Mouse (Mus musculus) limb, embryonic 15.5 days (tissue): Measurements from ENCODE around the gene Inka2. TPM values are rescaled to one million over a fixed set of nuclear protein-coding genes. Genes with fewer than 3 reads are reported as not detected.

Experiments used
- ATAC-seq: fragments of 200-750 bp; cut with Nextera tagmentation; 2 replicates; pipeline ENCODE4 v1.8.0; 2017; ENCODE audit warnings: low read depth, moderate TSS enrichment; ENCODE audit not compliant: insufficient number of reproducible peaks, low FRiP score, low TSS enrichment
- H3K27ac ChIP-seq: fragments of 300-500 bp; sonication (generic); 2 replicates; pipeline ENCODE4 v1.5.1; 2015; ENCODE audit warnings: moderate library complexity, mild to moderate bottlenecking, inconsistent platforms
- H3K27me3 ChIP-seq: fragments of 300-500 bp; sonication (generic); 2 replicates; pipeline ENCODE4 v1.6.1; 2015; ENCODE audit warnings: inconsistent platforms
- H3K36me3 ChIP-seq: fragments of 300-500 bp; sonication (generic); 2 replicates; pipeline ENCODE4 v1.6.1; 2015; ENCODE audit warnings: inconsistent platforms
- H3K4me1 ChIP-seq: fragments of 300-500 bp; sonication (generic); 2 replicates; pipeline ENCODE4 v1.6.1; 2015; ENCODE audit warnings: inconsistent platforms
- H3K4me2 ChIP-seq: fragments of 300-500 bp; sonication (generic); 2 replicates; pipeline ENCODE4 v1.6.1; 2015; ENCODE audit warnings: mild to moderate bottlenecking, inconsistent platforms
- H3K4me3 ChIP-seq: fragments of 300-500 bp; sonication (generic); 2 replicates; pipeline ENCODE4 v1.5.1; 2015; ENCODE audit warnings: mild to moderate bottlenecking, inconsistent platforms
- H3K9ac ChIP-seq: fragments of 300-500 bp; sonication (generic); 2 replicates; pipeline ENCODE4 v1.6.1; 2015; ENCODE audit warnings: inconsistent platforms
- H3K9me3 ChIP-seq: fragments of 300-500 bp; sonication (generic); 2 replicates; pipeline ENCODE4 v1.6.1; 2016; ENCODE audit warnings: inconsistent platforms
- WGBS: fragments of 180-500 bp; shearing (Covaris S2); methylation state at CpG from one replicate; pipeline ENCODE4 v1.1.7; 2015; 5-methylcytosine and 5-hydroxymethylcytosine counted together
- polyA plus RNA-seq: library from polyadenylated mRNA; unstranded; fragments of >200 nt; fragmentation: Nextera tagmentation; extraction: Ambion mirVana; gene quantifications from 2 replicates; pipeline ENCODE4 v1.2.1, GENCODE M21; 2015

The Inka2 gene
- polyA plus RNA-seq, 1 experiment from 2014 or later: 3.3 TPM

DNA sequence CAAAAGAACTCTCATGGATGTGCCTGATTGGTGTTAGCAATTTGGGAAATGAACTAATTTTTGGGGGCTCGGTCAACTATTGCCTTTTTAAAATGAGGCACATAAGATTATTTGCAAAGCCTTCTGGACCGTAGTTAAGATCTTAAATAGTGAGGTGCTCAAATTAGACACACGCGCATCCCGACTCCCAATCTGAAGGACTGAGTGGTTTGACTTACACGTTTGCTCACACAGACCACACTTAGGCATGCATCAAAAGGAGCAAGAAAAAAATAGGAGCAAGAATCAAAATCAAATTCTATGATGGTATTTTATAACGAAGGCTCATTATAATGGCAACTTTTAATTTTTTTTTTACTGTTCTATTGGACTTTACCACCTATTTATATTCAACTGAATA is 32.7 kb downstream of the Inka2 start:
- H3K27me3 ChIP-seq: no peaks in the 10 kb centered on the region
- H3K36me3 ChIP-seq: peaks cover 30% of the 10 kb centered on the region
- ATAC-seq: no peak
- H3K9ac ChIP-seq: no peak overlapping the region
- no peaks in the 10 kb centered on the region for H3K9me3 ChIP-seq
- no peaks in the 10 kb centered on the region for H3K4me1 ChIP-seq
- no peak overlapping the region for H3K4me3 ChIP-seq
- no peak overlapping the region for H3K4me2 ChIP-seq
- no peak overlapping the region for H3K27ac ChIP-seq
- 91% methylated on average over 7 of the region's 7 CpGs for WGBS

DNA sequence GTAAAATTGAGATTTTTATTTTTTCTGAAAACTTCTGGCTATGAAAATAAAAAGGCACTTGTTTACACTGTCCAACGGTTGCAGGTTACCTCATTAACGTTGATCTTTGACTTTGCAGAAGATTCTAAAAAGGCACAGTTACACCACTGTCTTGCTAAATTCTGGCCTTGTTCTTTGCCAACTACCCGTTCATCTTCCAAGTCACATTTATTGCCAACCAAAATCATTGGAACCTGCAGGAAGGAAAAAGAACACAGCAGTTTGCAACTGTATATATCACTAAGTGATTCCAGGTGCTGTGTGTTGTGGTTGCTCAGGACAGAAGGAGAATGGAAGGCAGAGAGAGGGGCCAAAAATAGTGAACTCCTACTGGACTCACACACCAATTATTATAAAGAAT is 33.3 kb downstream of the Inka2 start:
- H3K4me2 ChIP-seq: no peak overlapping the region
- 62% methylated on average over 3 of the region's 3 CpGs for WGBS
- no peaks in the 10 kb centered on the region for H3K9me3 ChIP-seq
- no peak overlapping the region for H3K9ac ChIP-seq
- no peak overlapping the region for H3K27ac ChIP-seq
- no peaks in the 10 kb centered on the region for H3K27me3 ChIP-seq
- no peaks in the 10 kb centered on the region for H3K4me1 ChIP-seq
- no peak for ATAC-seq
- no peak overlapping the region for H3K4me3 ChIP-seq
- H3K36me3 ChIP-seq: peaks cover 28% of the 10 kb centered on the region

DNA sequence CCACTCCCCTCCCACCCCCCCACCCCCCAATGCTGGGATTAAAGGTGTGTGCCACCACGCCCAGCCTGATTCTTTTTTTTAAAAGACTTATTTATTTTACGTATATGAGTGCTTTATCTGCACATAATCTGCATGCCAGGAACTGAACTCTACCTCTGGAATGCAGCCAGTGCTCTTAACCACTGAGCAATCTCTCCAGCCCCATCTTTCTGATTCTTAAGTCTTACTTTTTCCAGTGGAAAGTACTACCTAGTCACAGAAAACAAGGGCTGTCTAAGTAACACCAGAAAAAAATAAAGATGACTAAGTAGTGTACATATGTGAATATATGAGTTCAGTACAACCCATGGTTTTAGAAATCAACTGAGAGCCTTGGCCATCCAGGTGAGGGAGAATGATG is 42.1 kb downstream of the Inka2 start:
- Histone ChIP-seq H3K4me3 (no peak overlapping the region), H3K27ac (no peak overlapping the region), H3K4me1 (no peaks in the 10 kb centered on the region), H3K9me3 (no peaks in the 10 kb centered on the region), H3K27me3 (no peaks in the 10 kb centered on the region), H3K4me2 (no peak overlapping the region), H3K9ac (no peak overlapping the region), H3K36me3 (peaks cover 6% of the 10 kb centered on the region; the same call in 1 of the 2 replicates)
- ATAC-seq: no peak
- 82% methylated on average over 2 of the region's 2 CpGs for WGBS

DNA sequence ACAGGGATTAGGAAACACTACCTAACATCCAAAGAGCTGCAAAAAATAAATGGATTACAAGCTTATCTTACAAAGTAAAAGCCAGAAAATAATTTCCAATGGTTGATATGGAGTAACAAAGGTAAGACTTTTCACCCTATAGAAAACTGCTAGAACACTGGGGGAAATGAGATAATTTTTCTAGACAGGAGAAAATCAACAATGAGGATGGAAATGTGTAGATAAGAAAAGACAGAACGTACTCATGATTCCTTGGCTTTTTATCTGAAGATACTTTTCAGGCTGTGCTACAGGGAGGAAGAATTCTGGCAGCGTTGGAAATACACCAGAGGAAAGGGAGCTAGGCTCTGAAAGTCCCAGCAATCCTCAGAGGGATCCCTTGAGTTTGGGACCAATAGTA is 46.4 kb downstream of the Inka2 start:
- Histone ChIP-seq H3K27ac (no peak overlapping the region), H3K4me3 (no peak overlapping the region), H3K4me1 (no peaks in the 10 kb centered on the region), H3K36me3 (peaks cover 6% of the 10 kb centered on the region; the same call in 1 of the 2 replicates), H3K4me2 (no peak overlapping the region), H3K27me3 (no peaks in the 10 kb centered on the region), H3K9me3 (no peaks in the 10 kb centered on the region), H3K9ac (no peak overlapping the region)
- ATAC-seq: no peak
- 92% methylated on average over 2 of the region's 2 CpGs for WGBS

DNA sequence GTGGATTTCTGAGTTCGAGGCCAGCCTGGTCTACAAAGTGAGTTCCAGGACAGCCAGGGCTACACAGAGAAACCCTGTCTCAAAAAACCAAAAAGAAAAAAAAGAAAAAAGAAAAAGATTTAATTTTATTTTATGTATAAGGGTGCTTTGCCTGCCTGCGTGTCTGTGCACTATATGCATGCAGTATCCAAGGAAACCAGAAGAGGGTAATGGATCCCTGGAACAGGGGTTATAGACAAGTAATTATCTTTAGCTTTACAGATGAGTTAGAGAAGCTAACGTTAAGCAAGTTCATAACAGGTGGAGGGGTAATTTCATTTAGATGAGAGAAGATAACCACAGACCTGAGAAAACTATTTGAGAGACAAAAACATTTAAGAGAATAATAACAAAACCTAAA is 49.8 kb downstream of the Inka2 start:
- no peak overlapping the region for H3K27ac ChIP-seq
- H3K27me3 ChIP-seq: no peaks in the 10 kb centered on the region
- ATAC-seq: no peak
- 0 out of 2 replicates have a peak, but pooled peaks cover 4% of the 10 kb centered on the region for H3K36me3 ChIP-seq
- H3K4me3 ChIP-seq: no peak overlapping the region
- H3K9me3 ChIP-seq: no peaks in the 10 kb centered on the region
- no peak overlapping the region for H3K9ac ChIP-seq
- H3K4me1 ChIP-seq: no peaks in the 10 kb centered on the region
- no peak overlapping the region for H3K4me2 ChIP-seq
- WGBS: 84% methylated on average over 3 of the region's 3 CpGs

DNA sequence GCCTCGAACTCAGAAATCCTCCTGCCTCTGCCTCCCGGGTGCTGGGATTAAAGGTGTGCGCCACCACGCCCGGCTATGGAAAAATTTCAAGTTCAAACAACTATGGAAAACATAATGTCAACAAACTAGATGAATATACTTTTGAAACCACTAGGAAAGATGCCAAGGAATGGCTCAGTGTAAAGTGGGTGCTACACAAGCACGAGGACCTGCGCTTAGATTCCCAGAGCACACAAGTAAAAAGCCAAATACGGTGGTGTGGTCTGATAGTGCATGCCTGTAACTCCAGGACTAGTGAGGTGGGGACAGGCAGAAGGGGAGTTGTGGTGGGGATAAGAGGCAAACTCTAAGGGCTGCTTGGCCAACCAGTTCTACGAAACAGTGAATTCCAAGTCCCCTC is 50.7 kb downstream of the Inka2 start:
- Histone ChIP-seq H3K27ac (no peak overlapping the region), H3K4me2 (no peak overlapping the region), H3K4me1 (no peaks in the 10 kb centered on the region), H3K9me3 (no peaks in the 10 kb centered on the region), H3K9ac (no peak overlapping the region), H3K27me3 (no peaks in the 10 kb centered on the region), H3K4me3 (no peak overlapping the region), H3K36me3 (no peaks in the 10 kb centered on the region)
- no peak for ATAC-seq
- WGBS: 97% methylated on average over 9 of the region's 9 CpGs

DNA sequence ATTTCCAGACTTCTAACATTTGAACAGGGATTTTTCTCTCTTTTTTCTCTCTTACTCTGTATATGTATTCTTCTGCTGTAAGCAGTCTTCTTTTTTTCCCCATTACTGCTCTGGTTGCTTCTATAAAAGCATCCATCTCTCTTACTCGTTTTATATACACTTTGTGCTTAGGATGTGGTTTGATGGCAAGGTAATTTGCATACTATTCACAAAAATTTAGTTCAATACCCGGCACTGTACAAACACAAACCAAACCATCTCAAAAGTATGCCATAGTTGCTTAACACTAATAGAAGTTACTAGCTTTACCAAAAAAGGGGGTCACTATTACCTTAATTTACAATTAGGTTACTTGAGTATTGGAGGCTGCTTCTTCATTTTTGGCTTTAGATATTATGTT is 52.1 kb downstream of the Inka2 start:
- ATAC-seq: no peak
- WGBS: 63% methylated on average over 2 of the region's 2 CpGs
- Histone ChIP-seq H3K9me3 (no peaks in the 10 kb centered on the region), H3K4me1 (no peaks in the 10 kb centered on the region), H3K27ac (no peak overlapping the region; the same call in 1 of the 2 replicates), H3K36me3 (no peaks in the 10 kb centered on the region), H3K9ac (no peak overlapping the region), H3K4me2 (no peak overlapping the region), H3K4me3 (no peak overlapping the region), H3K27me3 (no peaks in the 10 kb centered on the region)

DNA sequence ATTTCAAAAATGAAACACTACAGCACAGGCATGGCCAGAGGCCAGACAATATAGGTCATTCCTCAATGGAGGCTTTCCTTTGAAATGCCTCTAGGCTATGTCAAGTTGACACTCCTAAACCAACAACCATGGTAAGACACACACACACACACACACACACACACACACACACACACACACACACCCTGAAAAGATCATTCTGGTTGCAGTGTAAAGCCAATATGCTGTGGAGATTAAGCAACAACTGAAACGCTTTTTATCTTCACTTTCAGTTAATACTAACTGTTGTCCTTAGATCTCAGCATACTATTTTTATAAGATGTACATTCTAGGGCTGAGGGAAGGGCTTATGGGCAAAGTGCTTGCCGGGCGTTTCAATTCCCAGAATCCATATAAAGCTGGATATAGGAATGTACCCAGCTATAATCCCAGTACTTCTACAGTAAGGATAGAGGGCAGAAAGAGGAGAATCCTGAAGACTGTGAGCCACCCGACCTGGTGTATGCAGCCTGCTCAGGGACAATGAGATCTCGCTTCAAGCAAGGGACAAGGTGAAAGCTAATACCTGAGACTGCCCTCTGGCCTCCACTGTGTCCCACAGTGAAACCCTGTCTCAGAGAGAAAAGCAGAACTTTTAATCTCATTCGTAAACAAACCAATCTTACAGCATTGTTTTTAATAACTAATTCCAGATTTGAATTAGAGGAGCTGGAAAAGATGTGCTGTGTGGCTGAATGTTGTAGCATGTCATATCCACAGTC is 53.1 kb downstream of the Inka2 start:
- H3K27ac ChIP-seq: peak overlapping the region; percentile 28; the same call in 1 of the 2 replicates
- H3K9me3 ChIP-seq: no peaks in the 10 kb centered on the region
- H3K4me1 ChIP-seq: no peaks in the 10 kb centered on the region
- no peaks in the 10 kb centered on the region for H3K36me3 ChIP-seq
- no peak overlapping the region for H3K4me3 ChIP-seq
- ATAC-seq: no peak
- no peak overlapping the region for H3K4me2 ChIP-seq
- H3K27me3 ChIP-seq: no peaks in the 10 kb centered on the region
- WGBS: 74% methylated on average over 6 of the region's 6 CpGs
- H3K9ac ChIP-seq: no peak overlapping the region

DNA sequence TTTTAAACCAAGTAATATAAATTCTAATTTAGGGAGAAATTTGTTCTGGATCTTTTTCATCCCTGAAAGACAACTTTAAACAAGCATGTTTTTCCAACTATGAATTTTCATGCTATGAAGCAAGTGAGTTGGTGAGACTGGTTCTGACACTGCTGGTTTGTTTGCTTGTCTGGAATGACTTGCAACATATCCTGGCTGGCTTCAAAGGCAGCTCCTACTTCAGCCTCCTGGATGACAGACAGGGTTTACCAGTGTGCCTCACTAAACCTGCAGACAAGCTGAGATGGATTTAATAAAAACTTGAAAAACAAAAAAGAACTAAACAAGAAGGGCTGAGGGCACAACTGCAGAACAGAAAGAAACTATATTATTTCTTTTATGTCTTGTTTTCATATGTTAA is 53.7 kb downstream of the Inka2 start:
- no peaks in the 10 kb centered on the region for H3K36me3 ChIP-seq
- no peak overlapping the region for H3K27ac ChIP-seq
- no peaks in the 10 kb centered on the region for H3K4me1 ChIP-seq
- no peak for ATAC-seq
- no peaks in the 10 kb centered on the region for H3K27me3 ChIP-seq
- no peaks in the 10 kb centered on the region for H3K9me3 ChIP-seq
- no peak overlapping the region for H3K4me3 ChIP-seq
- H3K9ac ChIP-seq: no peak overlapping the region
- no peak overlapping the region for H3K4me2 ChIP-seq

DNA sequence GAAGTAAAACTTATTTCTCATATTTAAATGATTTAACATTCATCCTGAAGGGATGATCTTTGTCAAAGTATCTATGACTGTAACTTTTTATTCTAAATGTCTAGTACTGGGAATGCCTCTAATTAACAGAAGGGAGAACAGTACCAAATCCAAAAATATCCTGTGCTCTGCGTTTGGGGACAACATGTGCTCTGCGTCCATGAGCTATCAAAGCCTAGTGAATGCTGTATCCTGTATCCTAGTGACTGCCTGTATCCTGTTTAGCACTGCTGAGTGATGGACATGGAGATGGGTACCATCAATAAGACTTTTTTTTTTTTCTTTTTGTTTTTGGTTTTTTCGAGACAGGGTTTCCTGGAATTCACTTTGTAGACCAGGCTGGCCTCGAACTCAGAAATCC is 54.3 kb downstream of the Inka2 start:
- Histone ChIP-seq H3K36me3 (no peaks in the 10 kb centered on the region), H3K27ac (no peak overlapping the region), H3K4me1 (no peaks in the 10 kb centered on the region), H3K4me2 (no peak overlapping the region), H3K9me3 (no peaks in the 10 kb centered on the region), H3K9ac (no peak overlapping the region), H3K27me3 (no peaks in the 10 kb centered on the region), H3K4me3 (no peak overlapping the region)
- WGBS: 78% methylated on average over 4 of the region's 4 CpGs
- ATAC-seq: no peak

DNA sequence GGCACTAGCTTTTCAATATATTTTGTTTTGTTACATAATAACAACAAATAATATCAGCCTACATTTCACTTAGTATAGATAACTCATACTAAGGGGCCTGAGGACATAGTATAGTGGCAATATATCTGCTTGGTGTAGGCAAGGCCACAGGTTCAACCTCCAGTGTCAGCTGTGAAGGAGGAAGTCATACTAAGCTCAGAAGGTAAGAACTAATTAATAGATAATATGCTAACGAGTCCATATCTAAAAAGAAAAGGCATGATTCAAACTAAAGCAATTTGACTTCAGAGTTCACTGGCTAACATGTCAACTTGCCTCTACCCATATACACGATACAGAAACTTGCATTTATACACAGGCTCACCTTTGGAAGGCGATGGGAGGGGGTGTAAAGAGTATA is 55.7 kb downstream of the Inka2 start:
- no peak for ATAC-seq
- H3K4me2 ChIP-seq: no peak overlapping the region
- H3K36me3 ChIP-seq: no peaks in the 10 kb centered on the region
- no peak overlapping the region for H3K9ac ChIP-seq
- no peak overlapping the region for H3K27ac ChIP-seq
- 97% methylated on average over 3 of the region's 3 CpGs for WGBS
- H3K4me3 ChIP-seq: no peak overlapping the region
- H3K4me1 ChIP-seq: no peaks in the 10 kb centered on the region
- no peaks in the 10 kb centered on the region for H3K9me3 ChIP-seq
- no peaks in the 10 kb centered on the region for H3K27me3 ChIP-seq

DNA sequence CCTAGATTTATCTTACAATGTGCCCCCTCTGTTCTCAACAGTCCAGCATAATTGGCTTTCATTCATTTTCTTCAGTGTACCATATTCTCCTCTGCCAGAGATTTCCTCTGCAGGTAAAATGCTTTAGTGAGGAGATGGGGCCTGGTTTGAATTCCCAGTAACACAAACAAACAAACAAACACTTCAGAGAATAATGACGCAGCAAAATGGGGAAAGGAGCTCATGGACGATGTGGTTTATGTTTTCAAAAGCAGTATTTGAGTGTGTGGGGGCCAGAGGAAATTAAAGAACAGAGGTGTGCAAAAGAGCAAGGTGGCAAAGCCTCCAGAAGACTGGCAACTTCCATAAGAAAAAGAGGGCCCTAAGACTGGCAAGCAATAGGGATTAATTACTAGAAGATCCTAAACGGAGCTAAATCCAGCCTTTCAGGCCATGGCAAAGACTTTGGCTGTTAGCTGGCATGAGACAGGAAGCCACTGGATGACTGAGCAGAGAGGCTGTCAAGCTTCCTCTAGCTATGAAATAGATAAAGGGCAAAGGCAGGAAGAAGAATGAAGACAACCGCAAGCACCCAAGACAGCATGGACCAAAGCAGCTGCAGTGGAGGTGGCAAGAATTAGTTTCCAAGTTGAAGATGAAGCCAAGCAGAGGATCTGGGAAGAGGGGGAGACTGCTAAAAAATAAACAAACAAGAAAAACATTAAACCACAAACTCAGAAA is 58.9 kb downstream of the Inka2 start:
- no peak overlapping the region for H3K27ac ChIP-seq
- no peak overlapping the region for H3K9ac ChIP-seq
- no peaks in the 10 kb centered on the region for H3K9me3 ChIP-seq
- no peaks in the 10 kb centered on the region for H3K27me3 ChIP-seq
- no peaks in the 10 kb centered on the region for H3K4me1 ChIP-seq
- ATAC-seq: no peak
- 72% methylated on average over 4 of the region's 4 CpGs for WGBS
- H3K36me3 ChIP-seq: no peaks in the 10 kb centered on the region
- H3K4me2 ChIP-seq: no peak overlapping the region
- H3K4me3 ChIP-seq: no peak overlapping the region
